Mouse (Mus musculus) liver, embryonic 13.5 days (tissue): ENCODE measurements around the gene Urb1. TPM values are rescaled to one million over a fixed set of nuclear protein-coding genes. Genes with fewer than 3 reads are reported as not detected.

ENCODE experiments used
- ATAC-seq: fragments of 200-750 bp; cut with Nextera tagmentation; 2 replicates; pipeline ENCODE4 v1.8.0; 2017; ENCODE audit warnings: low read depth, mild to moderate bottlenecking, moderate number of reproducible peaks, moderate library complexity
- DNase-seq: peaks from one replicate; pipeline ENCODE4 v3.0.0; 2022
- H3K27ac ChIP-seq: fragments of 300-500 bp; sonication (generic); 2 replicates; pipeline ENCODE4 v1.5.1; 2015; ENCODE audit warnings: moderate library complexity, mild to moderate bottlenecking, inconsistent platforms
- H3K27me3 ChIP-seq: fragments of 300-500 bp; sonication (generic); 2 replicates; pipeline ENCODE4 v1.6.1; 2015; ENCODE audit warnings: mild to moderate bottlenecking, inconsistent platforms
- H3K36me3 ChIP-seq: fragments of 300-500 bp; sonication (generic); 2 replicates; pipeline ENCODE4 v1.6.1; 2015; ENCODE audit warnings: mild to moderate bottlenecking, inconsistent platforms
- H3K4me1 ChIP-seq: fragments of 300-500 bp; sonication (generic); replicated peaks from 2 replicates; pipeline ENCODE4 v1.6.1; 2015; ENCODE audit warnings: inconsistent platforms
- H3K4me2 ChIP-seq: fragments of 300-500 bp; sonication (generic); 2 replicates; pipeline ENCODE4 v1.6.1; 2015; ENCODE audit warnings: inconsistent platforms, mild to moderate bottlenecking, moderate library complexity
- H3K4me3 ChIP-seq: fragments of 300-500 bp; sonication (generic); replicated peaks from 2 replicates; pipeline ENCODE4 v1.5.1; 2015; ENCODE audit warnings: mild to moderate bottlenecking, inconsistent platforms
- H3K9ac ChIP-seq: fragments of 300-500 bp; sonication (generic); 2 replicates; pipeline ENCODE4 v1.6.1; 2015; ENCODE audit warnings: mild to moderate bottlenecking, inconsistent platforms
- H3K9me3 ChIP-seq: fragments of 300-500 bp; sonication (generic); replicated peaks from 2 replicates; pipeline ENCODE4 v1.6.1; 2016; ENCODE audit warnings: inconsistent platforms
- WGBS: fragments of 180-500 bp; shearing (Covaris S2); methylation state at CpG from one replicate; pipeline ENCODE4 v1.1.7; 2015; ENCODE audit not compliant: insufficient replicate concordance; 5-methylcytosine and 5-hydroxymethylcytosine counted together
- polyA plus RNA-seq: library from polyadenylated mRNA; unstranded; fragments of >200 nt; fragmentation: Nextera tagmentation; extraction: Ambion mirVana; gene quantifications from 2 replicates; pipeline ENCODE4 v1.2.1, GENCODE M21; 2015

The Urb1 gene
- polyA plus RNA-seq, 1 experiment from 2014 or later = 4.7 TPM

DNA sequence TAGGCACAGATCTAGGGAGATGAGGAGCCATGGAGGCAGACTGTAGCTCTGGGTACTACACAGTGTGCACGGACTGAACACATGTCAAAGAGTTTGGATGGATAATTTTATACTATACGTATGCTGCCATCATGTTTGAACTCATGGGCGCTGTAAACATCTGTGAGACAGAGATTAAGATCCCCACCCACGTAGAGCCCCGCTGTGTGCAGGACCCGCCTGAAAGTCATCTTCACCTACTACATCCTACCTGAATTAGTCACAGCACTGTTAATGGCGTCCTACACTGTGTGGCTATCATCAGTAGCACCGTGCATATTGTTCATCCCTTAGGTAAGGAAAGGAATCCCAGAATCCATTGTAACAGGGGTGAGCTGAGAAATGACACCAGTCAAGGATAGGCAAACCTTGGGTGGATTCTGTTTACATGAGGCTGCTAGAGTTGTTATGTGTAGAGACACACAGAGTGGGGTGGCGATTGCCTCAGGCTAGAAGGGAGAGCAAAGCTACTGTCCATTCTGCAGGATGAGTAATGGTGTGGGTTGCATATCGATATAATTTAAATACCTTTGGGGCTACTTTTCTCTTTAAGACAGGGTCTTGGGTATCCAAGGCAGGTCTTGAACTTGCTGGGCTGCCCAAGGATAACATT lies 12.2 kb upstream of the Urb1 start:
- Histone ChIP-seq H3K9me3 (no peaks in the 10 kb centered on the region), H3K9ac (peak overlapping the region; percentile 35), H3K27ac (peak overlapping the region; percentile 80), H3K4me3 (0 out of 2 replicates have a peak overlapping the region, but pooled peaks have one; percentile 7), H3K27me3 (peaks cover 16% of the 10 kb centered on the region), H3K4me2 (peak overlapping the region; percentile 44), H3K36me3 (no peaks in the 10 kb centered on the region), H3K4me1 (peaks cover 43% of the 10 kb centered on the region)
- ATAC-seq (peak; percentile 98), DNase-seq (peak; percentile 20)
- 51% methylated on average over 10 of the region's 10 CpGs for WGBS

DNA sequence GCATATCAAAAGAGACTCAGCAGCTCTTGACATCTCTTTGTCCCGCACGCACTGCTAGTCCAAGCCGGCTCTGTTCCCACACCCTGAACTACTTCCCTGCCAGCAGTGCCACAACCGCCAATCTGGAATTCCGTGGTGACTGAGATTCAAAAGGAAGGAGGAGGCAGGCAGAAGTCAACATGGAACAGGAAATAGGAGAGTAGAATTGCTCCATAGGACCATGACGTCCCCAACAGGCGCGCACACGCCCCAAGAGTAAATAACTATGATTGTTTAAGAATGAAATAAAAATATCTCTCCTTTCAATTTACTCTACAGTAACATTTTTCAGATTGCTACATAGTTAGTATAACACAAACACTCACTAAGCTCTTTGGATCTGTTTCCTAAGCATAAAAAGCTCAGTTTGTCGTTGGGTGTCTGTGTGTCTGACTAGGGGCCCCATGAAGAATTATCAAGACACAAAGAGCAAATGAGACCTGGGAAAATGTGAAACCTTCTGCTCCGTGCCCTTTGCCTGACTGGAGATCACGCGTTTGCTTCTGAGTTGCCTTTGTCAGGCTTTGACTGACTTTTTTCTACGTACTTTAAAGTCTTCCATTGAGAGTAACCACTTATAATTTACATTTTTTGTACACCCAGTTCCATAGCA lies 11.0 kb upstream of the Urb1 start:
- H3K27ac ChIP-seq = peak overlapping the region; percentile 80; the same call in 1 of the 2 replicates
- no peak for DNase-seq
- no peak for ATAC-seq
- no peak overlapping the region for H3K4me3 ChIP-seq
- no peak overlapping the region for H3K9ac ChIP-seq
- H3K27me3 ChIP-seq = peaks cover 24% of the 10 kb centered on the region
- H3K9me3 ChIP-seq = no peaks in the 10 kb centered on the region
- H3K36me3 ChIP-seq = no peaks in the 10 kb centered on the region
- no peak overlapping the region for H3K4me2 ChIP-seq
- 76% methylated on average over 14 of the region's 14 CpGs for WGBS
- peaks cover 43% of the 10 kb centered on the region for H3K4me1 ChIP-seq

DNA sequence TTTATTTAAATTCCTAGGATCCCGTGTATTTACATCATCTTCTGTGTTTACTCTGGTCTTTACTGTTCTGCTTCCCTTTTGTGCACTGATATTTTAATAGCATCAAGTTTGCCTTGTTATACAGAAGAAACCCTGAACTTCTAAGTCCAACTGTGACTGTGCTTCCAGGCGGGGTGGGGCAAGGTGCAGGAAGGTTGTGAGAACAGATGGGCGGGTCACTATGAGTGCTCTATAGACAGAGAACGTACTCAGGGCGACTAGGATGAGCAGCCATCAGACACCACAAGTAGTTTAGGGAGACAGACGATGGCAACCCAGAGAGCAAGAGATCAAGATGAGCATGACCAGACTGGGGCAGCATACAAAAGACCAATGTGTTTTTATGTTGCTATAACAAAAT lies 10.1 kb upstream of the Urb1 start:
- 63% methylated on average over 6 of the region's 6 CpGs for WGBS
- H3K4me3 ChIP-seq = no peak overlapping the region
- H3K27me3 ChIP-seq = peaks cover 24% of the 10 kb centered on the region
- H3K9ac ChIP-seq = no peak overlapping the region
- DNase-seq = no peak
- no peak overlapping the region for H3K4me2 ChIP-seq
- ATAC-seq = no peak
- no peaks in the 10 kb centered on the region for H3K36me3 ChIP-seq
- H3K9me3 ChIP-seq = no peaks in the 10 kb centered on the region
- peaks cover 43% of the 10 kb centered on the region for H3K4me1 ChIP-seq
- H3K27ac ChIP-seq = no peak overlapping the region

DNA sequence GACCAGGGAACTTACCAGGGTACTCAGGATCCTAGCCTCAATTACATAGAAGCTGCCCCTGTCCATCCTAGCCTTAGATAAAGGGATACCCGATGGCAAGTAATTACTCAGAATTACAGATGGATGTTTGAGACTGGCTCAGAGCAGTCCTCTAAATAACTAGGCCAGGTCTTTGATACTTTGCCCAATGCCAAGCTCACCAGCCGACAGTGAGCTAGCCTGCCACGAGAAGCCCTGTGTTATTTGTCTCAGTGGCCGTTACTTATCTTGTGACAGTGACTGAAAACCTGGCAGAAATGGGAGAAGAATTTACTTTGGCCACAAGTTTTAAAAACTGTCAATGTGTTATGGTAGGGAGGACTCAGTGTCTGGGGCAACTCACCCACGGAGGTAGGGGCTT lies 1.9 kb upstream of the Urb1 start:
- Histone ChIP-seq H3K27ac (no peak overlapping the region), H3K36me3 (no peaks in the 10 kb centered on the region), H3K9ac (no peak overlapping the region), H3K4me2 (no peak overlapping the region), H3K9me3 (no peaks in the 10 kb centered on the region), H3K27me3 (0 out of 2 replicates have a peak, but pooled peaks cover 15% of the 10 kb centered on the region), H3K4me1 (peaks cover 26% of the 10 kb centered on the region), H3K4me3 (no peak overlapping the region)
- no peak for DNase-seq
- ATAC-seq = no peak
- 56% methylated on average over 5 of the region's 5 CpGs for WGBS

DNA sequence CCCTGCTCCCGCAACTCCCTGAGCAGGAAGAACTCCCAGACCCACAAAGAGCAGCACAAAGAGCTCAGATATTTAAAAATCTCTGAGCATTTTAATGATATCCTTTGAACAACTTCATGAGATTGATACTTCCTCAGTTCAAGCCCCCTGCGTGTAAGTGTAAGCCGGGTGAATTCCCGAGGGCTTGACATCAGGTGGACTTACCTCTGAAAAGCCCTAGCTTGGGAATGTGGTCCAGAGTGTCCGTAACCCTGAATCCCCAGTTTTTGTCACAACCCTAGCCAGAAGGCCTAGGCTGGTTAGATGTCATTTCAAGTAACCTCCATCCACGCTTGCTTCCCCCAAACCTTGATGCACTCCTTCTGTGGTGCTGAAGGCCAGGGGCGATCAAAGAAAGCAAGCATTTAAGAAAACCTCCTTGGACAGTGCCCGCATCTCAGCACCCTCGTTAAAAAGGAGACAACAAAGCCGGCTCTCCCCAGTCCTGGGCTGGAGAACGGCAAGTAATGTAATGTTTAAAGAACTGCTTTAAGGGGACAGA lies 573 bp upstream of the Urb1 start:
- 56% methylated on average over 11 of the region's 11 CpGs for WGBS
- no peaks in the 10 kb centered on the region for H3K9me3 ChIP-seq
- H3K4me1 ChIP-seq = peaks cover 32% of the 10 kb centered on the region
- peak overlapping the region; percentile 93 for H3K4me2 ChIP-seq
- ATAC-seq = no peak
- H3K4me3 ChIP-seq = peak overlapping the region; percentile 89
- H3K36me3 ChIP-seq = no peaks in the 10 kb centered on the region
- DNase-seq = no peak
- H3K27ac ChIP-seq = no peak overlapping the region
- H3K27me3 ChIP-seq = 0 out of 2 replicates have a peak, but pooled peaks cover 5% of the 10 kb centered on the region
- H3K9ac ChIP-seq = 0 out of 2 replicates have a peak overlapping the region, but pooled peaks have one; percentile 33

DNA sequence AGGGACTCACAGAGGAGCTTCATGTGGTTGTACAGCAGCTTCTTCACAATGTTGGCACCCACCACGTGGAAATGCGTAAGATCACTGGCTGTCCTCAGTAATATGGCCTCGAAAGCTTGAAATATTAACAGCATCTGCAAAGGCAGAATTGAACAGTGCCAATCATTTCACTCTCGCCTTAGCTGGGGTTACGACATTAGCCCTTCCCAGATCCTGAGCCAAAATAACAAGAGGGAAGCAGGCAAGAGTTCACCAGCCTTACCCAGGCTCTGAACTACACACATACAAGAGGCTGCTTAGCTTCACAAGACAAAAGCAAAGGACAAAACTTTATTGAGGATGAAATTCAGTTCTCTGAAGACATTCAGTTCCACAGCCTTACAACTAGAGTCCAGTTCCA lies 5.7 kb downstream of the Urb1 start:
- no peak for DNase-seq
- Histone ChIP-seq H3K4me2 (no peak overlapping the region), H3K4me1 (peaks cover 27% of the 10 kb centered on the region), H3K27ac (no peak overlapping the region), H3K27me3 (no peaks in the 10 kb centered on the region), H3K4me3 (no peak overlapping the region), H3K36me3 (peaks cover 51% of the 10 kb centered on the region), H3K9me3 (no peaks in the 10 kb centered on the region), H3K9ac (no peak overlapping the region)
- WGBS = 81% methylated on average over 5 of the region's 5 CpGs
- ATAC-seq = no peak

DNA sequence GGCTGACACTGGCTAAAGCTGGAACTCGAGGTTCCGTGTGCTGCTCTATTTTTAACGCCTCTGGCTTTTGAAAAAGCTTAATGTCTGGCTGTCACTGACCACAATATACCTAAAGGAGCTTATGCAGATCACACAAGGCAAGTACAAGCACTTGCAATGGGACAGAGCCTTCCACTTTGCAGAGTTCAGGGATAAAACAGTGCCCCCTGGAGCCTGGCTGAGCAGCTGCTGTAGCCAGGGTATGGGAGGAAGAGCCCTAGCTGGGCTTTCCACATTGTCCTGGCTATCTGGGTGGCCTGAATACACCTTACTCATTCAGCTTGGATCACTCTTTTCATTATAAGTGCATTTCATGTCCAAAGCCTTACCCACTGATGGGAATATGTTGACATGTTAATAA lies 8.3 kb downstream of the Urb1 start:
- no peak for DNase-seq
- 88% methylated on average over 3 of the region's 3 CpGs for WGBS
- H3K36me3 ChIP-seq = peaks cover 72% of the 10 kb centered on the region

DNA sequence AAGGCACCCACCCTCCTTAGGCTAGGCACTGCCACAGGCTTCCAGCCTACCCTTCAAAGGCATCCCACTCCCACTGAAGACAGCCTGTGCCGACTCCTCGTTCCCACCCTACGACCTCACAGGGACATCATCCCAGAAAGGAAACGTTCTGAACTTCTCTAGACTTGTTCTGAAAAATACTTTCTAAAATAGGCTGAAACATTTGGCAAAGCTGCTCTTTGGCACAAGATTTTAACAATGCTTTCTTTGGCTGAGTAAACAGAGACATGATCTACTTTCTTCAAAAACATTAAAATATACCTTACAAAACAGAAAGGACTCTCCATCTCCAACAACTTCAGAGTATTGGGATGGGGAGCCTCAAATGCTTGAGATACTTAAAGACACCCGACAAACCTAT lies 9.0 kb downstream of the Urb1 start:
- peaks cover 79% of the 10 kb centered on the region for H3K36me3 ChIP-seq
- no peak overlapping the region for H3K9ac ChIP-seq
- H3K27me3 ChIP-seq = no peaks in the 10 kb centered on the region
- H3K27ac ChIP-seq = no peak overlapping the region
- H3K4me1 ChIP-seq = peaks cover 10% of the 10 kb centered on the region
- ATAC-seq (no peak), DNase-seq (no peak)
- no peaks in the 10 kb centered on the region for H3K9me3 ChIP-seq
- no peak overlapping the region for H3K4me2 ChIP-seq
- WGBS = 80% methylated on average over 5 of the region's 5 CpGs
- H3K4me3 ChIP-seq = no peak overlapping the region

More for the DNA sequence above, 8.3 kb downstream of the Urb1 start:
- H3K4me3 ChIP-seq = no peak overlapping the region
- H3K9ac ChIP-seq = no peak overlapping the region
- no peaks in the 10 kb centered on the region for H3K9me3 ChIP-seq
- H3K4me1 ChIP-seq = peaks cover 12% of the 10 kb centered on the region
- H3K27me3 ChIP-seq = no peaks in the 10 kb centered on the region
- no peak overlapping the region for H3K27ac ChIP-seq
- 0 out of 2 replicates have a peak, but pooled peaks have one; percentile 51 for ATAC-seq
- no peak overlapping the region for H3K4me2 ChIP-seq

DNA sequence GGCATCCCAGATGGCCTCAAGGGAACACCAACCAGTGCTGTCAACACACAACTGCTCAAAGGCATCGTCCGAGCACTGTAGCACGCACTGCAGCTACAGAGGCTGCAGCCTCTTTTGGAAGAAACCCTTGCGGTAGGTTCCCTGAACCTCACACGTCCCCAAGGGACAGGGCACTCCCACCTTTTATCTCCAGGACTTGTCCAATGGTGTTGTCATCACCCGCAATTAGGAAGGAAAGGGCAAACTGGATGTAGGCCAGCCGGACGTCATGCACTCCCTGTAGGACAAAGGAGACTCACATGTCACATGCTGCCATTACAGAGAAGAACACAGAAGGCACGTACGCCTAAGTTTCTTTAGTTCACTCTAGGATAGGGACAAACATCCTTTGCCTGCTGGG lies 10.4 kb downstream of the Urb1 start:
- Histone ChIP-seq H3K4me3 (no peak overlapping the region), H3K4me2 (no peak overlapping the region), H3K27ac (no peak overlapping the region), H3K9me3 (no peaks in the 10 kb centered on the region), H3K9ac (no peak overlapping the region), H3K4me1 (no peaks in the 10 kb centered on the region), H3K36me3 (peaks cover 83% of the 10 kb centered on the region), H3K27me3 (no peaks in the 10 kb centered on the region)
- no peak for ATAC-seq
- WGBS = 85% methylated on average over 10 of the region's 10 CpGs
- DNase-seq = no peak

DNA sequence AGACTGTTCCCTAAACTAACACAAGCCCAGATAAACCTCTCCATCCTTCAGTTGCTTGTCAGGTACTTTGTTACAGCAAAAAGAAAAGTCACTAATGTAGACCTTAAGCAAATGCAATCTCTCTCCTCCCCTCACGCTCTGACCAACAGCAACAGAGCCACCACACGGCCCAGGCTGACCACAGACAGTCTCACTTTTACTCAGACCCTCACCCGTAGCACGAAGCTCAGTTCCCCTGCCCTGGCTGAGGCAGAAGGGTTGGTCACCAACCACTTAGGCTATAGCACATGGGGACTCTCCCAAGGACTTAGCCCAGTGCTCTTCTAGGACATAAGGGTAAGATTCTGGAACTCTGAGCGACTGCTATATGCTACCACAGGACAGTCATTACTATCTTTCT lies 11.4 kb downstream of the Urb1 start:
- Histone ChIP-seq H3K27me3 (no peaks in the 10 kb centered on the region), H3K9me3 (no peaks in the 10 kb centered on the region), H3K27ac (no peak overlapping the region), H3K4me3 (no peak overlapping the region), H3K9ac (no peak overlapping the region), H3K36me3 (peaks cover 81% of the 10 kb centered on the region), H3K4me2 (no peak overlapping the region), H3K4me1 (no peaks in the 10 kb centered on the region)
- 79% methylated on average over 5 of the region's 5 CpGs for WGBS
- ATAC-seq (no peak), DNase-seq (no peak)

DNA sequence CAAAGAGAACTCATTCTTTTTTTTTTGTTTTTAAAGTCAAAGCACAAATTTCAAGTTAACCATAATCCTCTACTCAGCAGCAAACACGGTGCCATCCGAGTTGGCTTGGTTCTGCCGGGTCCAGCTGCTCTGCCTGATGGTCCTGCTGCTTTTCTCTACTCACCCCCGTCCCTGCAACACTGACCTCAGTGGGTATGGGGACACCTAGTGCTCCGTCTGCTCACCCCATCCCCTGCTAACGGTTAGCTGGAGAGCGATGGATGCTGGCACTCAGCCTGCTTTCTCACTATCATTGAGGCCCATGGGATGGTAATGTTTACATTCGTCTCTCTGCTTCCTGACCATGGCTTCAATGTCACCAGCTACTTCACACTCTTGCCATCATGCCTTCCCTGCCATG lies 11.8 kb downstream of the Urb1 start:
- no peak overlapping the region for H3K4me3 ChIP-seq
- no peaks in the 10 kb centered on the region for H3K4me1 ChIP-seq
- 83% methylated on average over 8 of the region's 8 CpGs for WGBS
- DNase-seq = no peak
- ATAC-seq = no peak
- H3K9ac ChIP-seq = no peak overlapping the region
- H3K4me2 ChIP-seq = no peak overlapping the region
- peaks cover 80% of the 10 kb centered on the region for H3K36me3 ChIP-seq
- H3K9me3 ChIP-seq = no peaks in the 10 kb centered on the region
- no peaks in the 10 kb centered on the region for H3K27me3 ChIP-seq
- H3K27ac ChIP-seq = no peak overlapping the region

DNA sequence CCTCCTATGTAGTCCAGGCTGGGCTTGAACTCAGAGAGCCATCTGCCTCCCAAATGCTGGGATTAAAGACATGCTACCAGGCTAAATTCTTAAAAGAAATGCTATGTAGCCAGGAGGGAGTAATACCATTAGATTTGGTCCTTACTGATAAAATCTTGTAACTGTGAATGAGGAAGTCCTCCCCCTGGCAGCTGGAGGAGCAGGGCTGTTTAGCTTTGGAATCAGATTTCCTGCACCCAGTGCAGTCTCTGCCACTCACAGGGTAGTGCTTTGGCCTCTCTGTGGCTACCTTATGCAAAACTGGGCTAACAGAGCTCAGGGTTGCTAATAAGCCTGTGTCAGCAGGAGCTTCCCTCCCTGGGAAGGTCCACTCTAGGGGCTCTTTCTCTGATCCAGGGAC lies 15.5 kb downstream of the Urb1 start:
- no peaks in the 10 kb centered on the region for H3K27me3 ChIP-seq
- peaks cover 92% of the 10 kb centered on the region for H3K36me3 ChIP-seq

More for the DNA sequence above, 15.5 kb downstream of the Urb1 start:
- Histone ChIP-seq H3K27ac (no peak overlapping the region), H3K9ac (no peak overlapping the region), H3K4me1 (no peaks in the 10 kb centered on the region), H3K9me3 (no peaks in the 10 kb centered on the region), H3K4me3 (no peak overlapping the region), H3K4me2 (no peak overlapping the region)
- DNase-seq (no peak), ATAC-seq (no peak)
